Mouse (Mus musculus): ENCODE measurements around the gene Colec11. TPM values are rescaled to one million over a fixed set of nuclear protein-coding genes. Genes with fewer than 3 reads are reported as not detected.
A peak's percentile ranks its signal among the peaks of the same experiment; 100 is the strongest.

The Colec11 gene
- polyA plus RNA-seq, 1 experiment from 2014 or later, result 2.2 TPM

DNA sequence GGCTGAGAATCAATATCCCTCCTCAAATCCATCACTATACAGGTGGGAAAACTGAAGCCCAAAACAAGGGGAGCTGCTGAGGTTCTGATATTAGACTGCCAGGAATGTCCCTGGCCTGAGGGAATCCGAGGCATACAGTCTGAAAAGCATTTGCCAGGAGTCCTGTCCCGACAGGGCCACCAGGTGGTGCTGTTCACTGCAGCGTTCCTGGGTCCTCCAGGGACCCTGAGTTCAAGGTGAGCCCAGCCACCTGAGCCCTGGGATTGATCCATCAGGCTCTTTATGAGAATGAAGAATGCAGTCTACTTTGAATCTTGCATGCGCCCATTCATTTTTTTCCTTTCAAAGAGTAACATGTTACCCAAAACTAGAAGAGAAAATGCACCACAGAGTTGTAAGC lies 44.0 kb downstream of the Colec11 start:
- H3K4me2 ChIP-seq (ENCODE audit: low read length), result no peak overlapping the region
- H3K9ac ChIP-seq (ENCODE audit: low read depth, low read length), result no peak overlapping the region
- H3K27me3 ChIP-seq (ENCODE audit: insufficient read depth, low read length), result no peaks in the 10 kb centered on the region
- H3K27ac ChIP-seq, result no peak overlapping the region
- no peaks in the 10 kb centered on the region for H3K36me3 ChIP-seq (ENCODE audit: insufficient read depth, low read length)
- H3K4me3 ChIP-seq (replicated peaks; ENCODE audit: low read depth, low read length), result no peak overlapping the region
- WGBS, result 39% methylated on average over 4 of the region's 4 CpGs
- no peaks in the 10 kb centered on the region for H3K9me3 ChIP-seq (replicated peaks; ENCODE audit: low read length)
- no peaks in the 10 kb centered on the region for H3K4me1 ChIP-seq (replicated peaks; ENCODE audit: insufficient read depth, low read length)
- peak; percentile 62 for TF ChIP-seq CTCF (IDR thresholded peaks at IDR 0.05; ENCODE audit: low read depth)
- DNase-seq (ENCODE audit: low spot score), result no peak
- ATAC-seq (replicated peaks; ENCODE audit: low FRiP score, low read depth), result no peak

DNA sequence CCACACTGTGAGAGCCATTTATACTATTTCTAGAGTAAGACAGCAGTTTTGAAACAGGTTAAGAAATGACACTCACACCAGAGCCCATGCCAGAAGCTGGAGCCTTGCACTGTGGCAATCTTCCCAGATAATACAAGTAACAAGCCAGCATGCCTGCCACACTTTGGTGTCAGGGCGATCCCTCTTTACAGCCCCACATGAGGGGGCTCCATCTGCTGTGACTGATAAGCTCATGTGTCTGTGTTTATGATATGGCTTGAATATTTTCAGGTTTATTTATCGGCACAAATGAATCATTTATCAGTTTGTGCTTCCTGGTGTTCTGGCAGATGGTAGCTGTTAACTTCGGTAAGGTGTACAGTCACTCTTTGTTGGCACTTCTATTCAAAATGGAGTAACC lies 45.0 kb downstream of the Colec11 start:
- Histone ChIP-seq H3K27ac (no peak overlapping the region), H3K9ac (ENCODE audit: low read depth, low read length) (no peak overlapping the region), H3K4me1 (replicated peaks; ENCODE audit: insufficient read depth, low read length) (no peaks in the 10 kb centered on the region), H3K36me3 (ENCODE audit: insufficient read depth, low read length) (no peaks in the 10 kb centered on the region), H3K4me2 (ENCODE audit: low read length) (no peak overlapping the region), H3K9me3 (replicated peaks; ENCODE audit: low read length) (no peaks in the 10 kb centered on the region), H3K4me3 (replicated peaks; ENCODE audit: low read depth, low read length) (no peak overlapping the region), H3K27me3 (ENCODE audit: insufficient read depth, low read length) (no peaks in the 10 kb centered on the region)
- ATAC-seq (replicated peaks; ENCODE audit: low FRiP score, low read depth), result no peak
- no peak for DNase-seq (ENCODE audit: low spot score)
- no peak for TF ChIP-seq CTCF (IDR thresholded peaks at IDR 0.05; ENCODE audit: low read depth)
- WGBS, result 84% methylated on average over 3 of the region's 3 CpGs

GRCm38 (mm10) chr12:28575366-28576070 lies 47.7 kb downstream of the Colec11 start:
- no peaks in the 10 kb centered on the region for H3K4me1 ChIP-seq (replicated peaks; ENCODE audit: insufficient read depth, low read length)
- 63% methylated on average over 6 of the region's 6 CpGs for WGBS
- no peak overlapping the region for H3K4me2 ChIP-seq (ENCODE audit: low read length)
- H3K4me3 ChIP-seq (replicated peaks; ENCODE audit: low read depth, low read length), result no peak overlapping the region
- DNase-seq (ENCODE audit: low spot score) (no peak), ATAC-seq (replicated peaks; ENCODE audit: low FRiP score, low read depth) (no peak)
- no peaks in the 10 kb centered on the region for H3K27me3 ChIP-seq (ENCODE audit: insufficient read depth, low read length)
- TF ChIP-seq CTCF (IDR thresholded peaks at IDR 0.05; ENCODE audit: low read depth), result no peak
- H3K36me3 ChIP-seq (ENCODE audit: insufficient read depth, low read length), result no peaks in the 10 kb centered on the region
- no peaks in the 10 kb centered on the region for H3K9me3 ChIP-seq (replicated peaks; ENCODE audit: low read length)
- no peak overlapping the region for H3K9ac ChIP-seq (ENCODE audit: low read depth, low read length)
- H3K27ac ChIP-seq, result no peak overlapping the region

DNA sequence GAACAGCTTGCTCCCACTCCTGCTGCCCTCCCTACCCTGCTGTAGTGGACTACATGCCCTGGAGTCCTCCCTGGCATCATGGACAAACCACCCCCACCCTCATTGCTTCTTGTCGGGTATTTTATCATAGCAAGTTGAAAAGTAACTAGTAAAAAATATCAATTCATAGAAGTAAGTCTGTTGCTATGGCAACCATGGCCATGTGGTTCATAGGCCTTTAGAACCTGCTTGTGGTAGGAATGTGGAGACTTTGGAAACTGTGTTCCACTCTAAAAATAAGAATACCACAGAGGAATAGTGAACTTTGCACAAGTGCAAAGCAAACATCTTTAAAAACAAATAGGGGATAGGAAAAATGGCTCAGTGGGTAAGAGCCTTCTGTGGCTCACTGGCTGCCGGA lies 50.9 kb downstream of the Colec11 start:
- no peak overlapping the region for H3K9ac ChIP-seq (ENCODE audit: low read depth, low read length)
- TF ChIP-seq CTCF (IDR thresholded peaks at IDR 0.05; ENCODE audit: low read depth), result no peak
- no peaks in the 10 kb centered on the region for H3K9me3 ChIP-seq (replicated peaks; ENCODE audit: low read length)
- H3K4me2 ChIP-seq (ENCODE audit: low read length), result no peak overlapping the region
- no peaks in the 10 kb centered on the region for H3K27me3 ChIP-seq (ENCODE audit: insufficient read depth, low read length)
- no peaks in the 10 kb centered on the region for H3K4me1 ChIP-seq (replicated peaks; ENCODE audit: insufficient read depth, low read length)
- no peaks in the 10 kb centered on the region for H3K36me3 ChIP-seq (ENCODE audit: insufficient read depth, low read length)
- ATAC-seq (replicated peaks; ENCODE audit: low FRiP score, low read depth) (no peak), DNase-seq (ENCODE audit: low spot score) (no peak)
- WGBS, result 80% methylated on average over 2 of the region's 2 CpGs
- H3K4me3 ChIP-seq (replicated peaks; ENCODE audit: low read depth, low read length), result no peak overlapping the region
- no peak overlapping the region for H3K27ac ChIP-seq

- ATAC-seq (replicated peaks; ENCODE audit: low FRiP score, low read depth) (0 out of 2 replicates have a peak, but pooled peaks have one; percentile 25), DNase-seq (ENCODE audit: low spot score) (no peak)
- Histone ChIP-seq H3K4me3 (replicated peaks; ENCODE audit: low read depth, low read length) (no peak within 1 kb of the TSS), H3K4me1 (replicated peaks; ENCODE audit: insufficient read depth, low read length) (no peaks in the 10 kb centered on the region), H3K36me3 (ENCODE audit: insufficient read depth, low read length) (no peaks in the 10 kb centered on the region), H3K27ac (no peak within 1 kb of the TSS), H3K9ac (ENCODE audit: low read depth, low read length) (no peak within 1 kb of the TSS), H3K4me2 (ENCODE audit: low read length) (peak within 1 kb of the TSS; percentile 16; the same call in 1 of the 2 replicates), H3K9me3 (replicated peaks; ENCODE audit: low read length) (no peaks in the 10 kb centered on the region), H3K27me3 (ENCODE audit: insufficient read depth, low read length) (no peaks in the 10 kb centered on the region)
- WGBS, result 62% methylated on average over 15 of the region's 15 CpGs
- TF ChIP-seq CTCF (IDR thresholded peaks at IDR 0.05; ENCODE audit: low read depth), result no peak
Measured at GRCm38 (mm10) chr12:28552299-28552698, 70.9 kb downstream of the Colec11 start, which contains the start of gene Dcdc2c. Dcdc2c (minus strand) TSS chr12:28552399.

DNA sequence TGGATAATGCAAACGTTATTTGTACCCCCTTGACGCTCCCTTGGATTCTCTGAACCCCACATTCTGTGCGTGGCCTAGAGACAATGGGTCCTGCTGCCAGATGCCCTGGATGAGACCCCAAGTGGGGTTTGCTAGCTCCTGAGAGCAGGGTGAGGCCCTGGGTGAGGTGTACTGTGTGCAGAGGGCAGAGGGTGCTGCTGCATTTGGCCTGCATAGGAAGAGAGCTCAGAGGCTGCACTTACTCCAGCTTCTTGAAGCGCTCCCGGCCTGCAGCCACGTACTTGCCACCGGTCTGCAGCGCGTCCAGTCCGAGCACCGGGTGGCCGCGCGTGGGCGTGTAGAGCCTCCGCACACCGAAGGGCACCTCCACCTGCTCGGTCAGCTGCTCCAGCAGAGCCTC lies 71.4 kb downstream of the Colec11 start:
- ATAC-seq (replicated peaks; ENCODE audit: low FRiP score, low read depth) (0 out of 2 replicates have a peak, but pooled peaks have one; percentile 33), DNase-seq (ENCODE audit: low spot score) (no peak)
- TF ChIP-seq CTCF (IDR thresholded peaks at IDR 0.05; ENCODE audit: low read depth), result no peak
- Histone ChIP-seq H3K27me3 (ENCODE audit: insufficient read depth, low read length) (no peaks in the 10 kb centered on the region), H3K9ac (ENCODE audit: low read depth, low read length) (no peak overlapping the region), H3K36me3 (ENCODE audit: insufficient read depth, low read length) (no peaks in the 10 kb centered on the region), H3K27ac (no peak overlapping the region), H3K4me2 (ENCODE audit: low read length) (peak overlapping the region; percentile 16; the same call in 1 of the 2 replicates), H3K4me1 (replicated peaks; ENCODE audit: insufficient read depth, low read length) (no peaks in the 10 kb centered on the region), H3K4me3 (replicated peaks; ENCODE audit: low read depth, low read length) (no peak overlapping the region), H3K9me3 (replicated peaks; ENCODE audit: low read length) (no peaks in the 10 kb centered on the region)
- WGBS, result 51% methylated on average over 18 of the region's 18 CpGs
